Comparison of ENCODE assay signal across 12 mouse cellular contexts in the genomic region with DNA sequence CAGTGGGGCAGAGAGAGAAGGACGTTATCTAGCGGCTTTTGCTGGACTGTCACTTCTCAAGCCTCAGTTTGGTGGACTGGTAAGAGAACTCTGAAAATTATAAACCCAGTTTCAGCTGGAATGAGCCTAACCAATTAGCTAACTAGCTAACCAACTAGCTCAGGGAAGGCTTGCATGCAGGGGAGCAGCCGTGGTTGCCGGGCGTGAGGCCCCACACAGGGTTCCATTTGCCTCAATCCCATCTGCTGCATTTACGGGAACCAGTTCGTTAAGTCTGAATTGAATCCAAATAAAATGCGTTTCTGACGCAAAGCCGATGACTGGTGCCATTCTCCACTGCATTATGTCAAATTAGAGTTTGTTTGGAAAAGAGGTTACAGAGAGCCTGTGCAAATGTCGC.
A peak's percentile ranks its signal among the peaks of the same experiment; 100 is the strongest.
DNase-seq lines count a peak whose midpoint lies in the region; ATAC-seq and TF ChIP-seq lines count a peak whose summit lies in the region.
"Had no signal": no experiment of that assay in that cellular context is flagged by ENCODE, and none has a peak within 500 bp of the region (broad histone marks: within the 10 kb centered on the region; RNA-seq: fewer than 3 reads in every experiment).

No protein-coding gene starts in this region.

- no peak for ATAC-seq in lung, embryonic 14.5 days (ENCODE audit: insufficient read depth)
- no peak for ATAC-seq in embryonic facial prominence, embryonic 14.5 days (ENCODE audit: low read depth)
- no peak for ATAC-seq in limb, embryonic 13.5 days (ENCODE audit: low FRiP score, low read depth)

- H3K9ac ChIP-seq in lung, embryonic 14.5 days, result no peak overlapping the region
- no peak overlapping the region for H3K9ac ChIP-seq in embryonic facial prominence, embryonic 14.5 days (ENCODE audit: low read depth, low read length)
- H3K9ac ChIP-seq in limb, embryonic 13.5 days, result no peak overlapping the region
- H3K9ac ChIP-seq: neural tube, embryonic 12.5 days had no signal

- no peaks in the 10 kb centered on the region for H3K36me3 ChIP-seq in lung, embryonic 14.5 days (ENCODE audit: insufficient read depth)
- H3K36me3 ChIP-seq in embryonic facial prominence, embryonic 14.5 days (ENCODE audit: control insufficient read depth, insufficient read depth, low read length), result no peaks in the 10 kb centered on the region
- H3K36me3 ChIP-seq in limb, embryonic 13.5 days, result no peaks in the 10 kb centered on the region
- H3K36me3 ChIP-seq: neural tube, embryonic 12.5 days had no signal

- no peak overlapping the region for H3K4me3 ChIP-seq in lung, embryonic 14.5 days (ENCODE audit: low read depth, low read length)
- no peak overlapping the region for H3K4me3 ChIP-seq in embryonic facial prominence, embryonic 14.5 days (ENCODE audit: low read depth, low read length)
- H3K4me3 ChIP-seq in limb, embryonic 13.5 days, result no peak overlapping the region
- H3K4me3 ChIP-seq: neural tube, embryonic 12.5 days had no signal

- 59% methylated on average over 11 of the region's 11 CpGs for WGBS in lung, embryonic 14.5 days
- 73% methylated on average over 11 of the region's 11 CpGs for WGBS in embryonic facial prominence, embryonic 14.5 days
- 42% methylated on average over 11 of the region's 11 CpGs for WGBS in limb, embryonic 13.5 days

- peak; percentile 43 for DNase-seq in lung, embryonic 14.5 days
- no peak for DNase-seq in lung, adult 18-20 months
- DNase-seq in cerebellum, adult 8-10 months, result peak; percentile 62
- DNase-seq in embryonic facial prominence, embryonic 14.5 days (ENCODE audit: low spot score), result no peak
- no peak for DNase-seq in adipocyte (ENCODE audit: low spot score)
- no peak for DNase-seq in urinary bladder, postnatal 14 days (ENCODE audit: low spot score)
- DNase-seq: gastrocnemius, postnatal 36 days; heart, postnatal 10 days; thymus, adult 18-20 months had no signal

- H3K27ac ChIP-seq in lung, embryonic 14.5 days (ENCODE audit: low read depth), result peak overlapping the region; percentile 79
- H3K27ac ChIP-seq in embryonic facial prominence, embryonic 14.5 days (replicated peaks; ENCODE audit: low read depth, low read length), result peak overlapping the region; percentile 36; the same call in 1 of the 2 replicates
- 0 out of 2 replicates have a peak overlapping the region, but pooled peaks have one; percentile 39 for H3K27ac ChIP-seq in limb, embryonic 13.5 days
- H3K27ac ChIP-seq: kidney, postnatal 0 days; neural tube, embryonic 12.5 days had no signal

- no peaks in the 10 kb centered on the region for H3K27me3 ChIP-seq in lung, embryonic 14.5 days (ENCODE audit: insufficient read depth, low read length)
- H3K27me3 ChIP-seq in embryonic facial prominence, embryonic 14.5 days (replicated peaks; ENCODE audit: control insufficient read depth, insufficient read depth, low read length), result no peaks in the 10 kb centered on the region
- no peaks in the 10 kb centered on the region for H3K27me3 ChIP-seq in limb, embryonic 13.5 days
- H3K27me3 ChIP-seq: neural tube, embryonic 12.5 days had no signal

- H3K4me1 ChIP-seq in lung, embryonic 14.5 days (ENCODE audit: insufficient read depth), result peaks cover 16% of the 10 kb centered on the region
- peaks cover 46% of the 10 kb centered on the region for H3K4me1 ChIP-seq in embryonic facial prominence, embryonic 14.5 days (ENCODE audit: control insufficient read depth, insufficient read depth, low read length)
- H3K4me1 ChIP-seq in limb, embryonic 13.5 days, result peaks cover 52% of the 10 kb centered on the region

- no peaks in the 10 kb centered on the region for H3K9me3 ChIP-seq in lung, embryonic 14.5 days (ENCODE audit: low read depth, low read length)
- no peaks in the 10 kb centered on the region for H3K9me3 ChIP-seq in embryonic facial prominence, embryonic 14.5 days (ENCODE audit: control insufficient read depth, low read length)
- H3K9me3 ChIP-seq in limb, embryonic 13.5 days, result no peaks in the 10 kb centered on the region
- H3K9me3 ChIP-seq: neural tube, embryonic 12.5 days had no signal

- peak overlapping the region; percentile 18 for H3K4me2 ChIP-seq in lung, embryonic 14.5 days
- H3K4me2 ChIP-seq in embryonic facial prominence, embryonic 14.5 days (ENCODE audit: low read depth, low read length), result no peak overlapping the region
- H3K4me2 ChIP-seq in limb, embryonic 13.5 days (replicated peaks), result peak overlapping the region; percentile 35
- H3K4me2 ChIP-seq: neural tube, embryonic 12.5 days had no signal

- no peak for TF ChIP-seq CTCF in lung, embryonic 14.5 days (IDR thresholded peaks at IDR 0.05; ENCODE audit: low read depth)

Comparison
In these comparisons a context has a peak if more than half of its experiments do, and no peak if none do; other contexts are left out.
1. DNase-seq: peak in lung, embryonic 14.5 days (single experiment) and cerebellum, adult 8-10 months (single experiment); none in lung, adult 18-20 months (0 of 2), embryonic facial prominence, embryonic 14.5 days (single experiment), adipocyte (single experiment) and urinary bladder, postnatal 14 days (single experiment).
2. Peak in every context shown above with its lines, with median percentiles within 50 percentile points of each other: H3K27ac ChIP-seq.